Mouse (Mus musculus): ENCODE measurements around the gene Foxo4. TPM values are rescaled to one million over a fixed set of nuclear protein-coding genes. Genes with fewer than 3 reads are reported as not detected.

Foxo4 gene
- total and polyA plus RNA-seq, 3 experiments, result 13.8 to 18.5 TPM; not detected in 1

DNA sequence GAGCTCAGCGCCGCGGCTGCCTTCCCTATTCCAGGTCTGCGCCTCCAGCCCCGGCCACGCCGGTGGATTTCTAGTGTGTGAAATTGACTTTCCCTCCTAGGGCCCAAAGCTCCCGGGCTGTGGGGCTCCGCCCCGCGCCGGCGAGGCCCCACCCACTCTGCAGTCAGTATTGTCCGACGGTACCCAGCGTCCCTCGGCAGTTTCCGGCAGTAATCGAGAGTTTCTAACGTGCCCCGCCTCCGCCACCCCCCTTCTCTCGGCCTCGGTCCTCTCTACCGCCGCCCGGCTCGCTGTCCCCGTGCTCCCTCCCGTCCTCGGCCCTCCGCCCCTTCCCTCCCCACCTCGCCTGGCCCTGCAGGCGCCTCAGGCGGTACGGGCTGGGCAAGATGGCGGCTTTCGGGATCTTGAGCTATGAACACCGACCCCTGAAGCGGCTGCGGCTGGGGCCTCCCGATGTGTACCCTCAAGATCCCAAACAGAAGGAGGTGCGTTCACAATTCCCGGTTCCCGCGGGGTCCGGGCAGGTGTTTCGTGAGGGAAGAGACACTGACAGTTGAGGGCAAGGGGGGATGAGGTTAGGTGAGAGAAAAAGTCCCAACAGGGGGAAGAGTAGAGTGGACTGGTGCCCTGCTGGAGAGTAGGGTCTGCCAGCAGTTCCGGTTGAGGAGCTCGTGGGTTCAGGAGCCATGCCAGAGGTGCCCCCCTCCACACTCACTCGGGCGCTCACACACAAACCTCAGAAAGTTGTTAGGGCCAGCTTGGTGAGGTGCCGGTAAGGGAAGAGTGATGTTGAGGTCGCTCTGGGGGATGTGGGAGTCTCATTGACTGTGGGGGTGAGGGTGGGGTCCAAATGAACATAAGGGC is 19.8 kb downstream of the Foxo4 start, which contains the start of gene Med12 (continued):
- no peak for TF ChIP-seq ETS1 (IDR thresholded peaks at IDR 0.05; ENCODE audit: low read depth, low read length)
- TF ChIP-seq POLR2AphosphoS2 (IDR thresholded peaks at IDR 0.05; ENCODE audit: low read length), result peak; percentile 44; the same call in 1 of the 2 replicates
- no peak for TF ChIP-seq CHD1 (IDR thresholded peaks at IDR 0.05; ENCODE audit: low read depth, low read length)
- peak; percentile 92 for TF ChIP-seq MAZ (IDR thresholded peaks at IDR 0.05; ENCODE audit: low read depth, low read length)
- TF ChIP-seq MXI1 (IDR thresholded peaks at IDR 0.05; ENCODE audit: low read depth, low read length), result peak; percentile 40; the same call in 1 of the 2 replicates
- no peak for TF ChIP-seq USF2 (IDR thresholded peaks at IDR 0.05; ENCODE audit: borderline replicate concordance in 1 of 2, insufficient read depth in 1 of 2, low read depth in 1 of 2, low read length in 2 of 2)
- TF ChIP-seq UBTF (IDR thresholded peaks at IDR 0.05; ENCODE audit: borderline replicate concordance, insufficient read depth, low read depth, low read length), result no peak
- TF ChIP-seq POLR2A (IDR thresholded peaks at IDR 0.05; ENCODE audit: control insufficient read depth in 1 of 2, insufficient read depth in 1 of 2, low read depth in 1 of 2, low read length in 2 of 2, poor library complexity in 1 of 2), result peak in 1 of 2 experiments; percentile 78; a peak in 3 of 4 replicates
- TF ChIP-seq CHD2 (IDR thresholded peaks at IDR 0.05; ENCODE audit: low read length), result no peak
- TF ChIP-seq POLR2AphosphoS5 (IDR thresholded peaks at IDR 0.05; ENCODE audit: borderline replicate concordance, low read depth, low read length), result no peak
- TF ChIP-seq NELFE (IDR thresholded peaks at IDR 0.05; ENCODE audit: low read depth, low read length), result peak; percentile 59
- peak; percentile 61 for TF ChIP-seq TBP (IDR thresholded peaks at IDR 0.05; ENCODE audit: low read depth, low read length)
- TF ChIP-seq MAFK (IDR thresholded peaks at IDR 0.05; ENCODE audit: borderline replicate concordance, low read depth, low read length), result no peak
- TF ChIP-seq ELF1 (IDR thresholded peaks at IDR 0.05; ENCODE audit: low read depth, low read length), result no peak
- 0 out of 2 replicates have a peak, but pooled peaks have one; percentile 11 for TF ChIP-seq NRF1 (IDR thresholded peaks at IDR 0.05; ENCODE audit: insufficient read depth, low read depth, low read length, poor library complexity, severe bottlenecking)
- TF ChIP-seq MAX (IDR thresholded peaks at IDR 0.05; ENCODE audit: low read length), result no peak; the same call in 1 of the 2 replicates
- no peak for TF ChIP-seq USF1 (IDR thresholded peaks at IDR 0.05; ENCODE audit: low read depth, low read length)
- TF ChIP-seq BHLHE40 (IDR thresholded peaks at IDR 0.05; ENCODE audit: borderline replicate concordance, low read depth, low read length), result no peak
- TF ChIP-seq JUND (IDR thresholded peaks at IDR 0.05; ENCODE audit: low read depth, low read length), result no peak

DNA sequence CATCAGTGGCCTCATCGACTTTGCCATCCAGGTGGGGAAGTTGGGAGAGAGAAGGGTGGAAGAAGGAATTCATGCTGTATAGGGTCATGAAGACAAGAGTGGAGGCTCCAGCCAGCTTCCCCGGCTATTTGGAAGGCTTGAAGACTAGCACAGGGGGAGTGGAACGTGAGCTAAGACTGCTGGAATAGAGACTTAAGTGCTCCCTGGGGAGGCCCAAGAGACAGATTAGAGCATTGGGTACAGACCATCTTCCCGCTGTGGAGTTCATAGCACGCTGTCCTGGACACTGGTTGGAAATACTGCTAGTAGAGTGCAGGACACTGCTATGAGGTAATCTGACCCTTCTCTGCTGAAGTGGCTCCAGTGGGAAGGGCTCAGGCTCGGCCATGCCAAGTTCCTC is 28.5 kb downstream of the Foxo4 start:
- Histone ChIP-seq H3K4me3 (ENCODE audit: control insufficient read depth in 1 of 2, insufficient read depth in 1 of 2, low read depth in 2 of 2, low read length in 2 of 2) (no peak overlapping the region), H3K9ac (ENCODE audit: control insufficient read depth, low read depth, low read length, poor library complexity, severe bottlenecking) (no peak overlapping the region), H3K79me2 (ENCODE audit: control insufficient read depth, insufficient read depth, low read length, poor library complexity) (no peaks in the 10 kb centered on the region), H3K27ac (ENCODE audit: control insufficient read depth, low read depth, low read length) (no peak overlapping the region), H3K9me3 (replicated peaks; ENCODE audit: insufficient read depth, low read length) (no peaks in the 10 kb centered on the region), H3K36me3 (ENCODE audit: control insufficient read depth in 1 of 2, insufficient read depth in 2 of 2, low read length in 2 of 2) (peaks cover 4 to 9% of the 10 kb centered on the region in 2 experiments; a peak in 3 of 4 replicates), H3K4me1 (ENCODE audit: control insufficient read depth in 1 of 2, insufficient read depth in 2 of 2, low read length in 2 of 2) (peaks cover 6 to 7% of the 10 kb centered on the region in 2 experiments), H3K27me3 (ENCODE audit: control insufficient read depth in 1 of 2, insufficient read depth in 2 of 2, low read length in 2 of 2) (no peaks in the 10 kb centered on the region)
- TF ChIP-seq RAD21 (IDR thresholded peaks at IDR 0.05; ENCODE audit: low read depth, low read length), result no peak
- TF ChIP-seq TCF12 (IDR thresholded peaks at IDR 0.05; ENCODE audit: low read depth, low read length), result no peak
- TF ChIP-seq MYB (IDR thresholded peaks at IDR 0.05; ENCODE audit: low read depth, low read length), result no peak
- no peak for TF ChIP-seq CTCF (IDR thresholded peaks at IDR 0.05 in 2 of 3, conservative IDR thresholded peaks at IDR 0.05 in 1 of 3; ENCODE audit: control insufficient read depth in 1 of 3, insufficient read depth in 1 of 3, low read depth in 2 of 3, low read length in 3 of 3, poor library complexity in 1 of 3, severe bottlenecking in 1 of 3)
- TF ChIP-seq MXI1 (IDR thresholded peaks at IDR 0.05; ENCODE audit: low read depth, low read length), result no peak
- no peak for TF ChIP-seq JUND (IDR thresholded peaks at IDR 0.05; ENCODE audit: low read depth, low read length)
- no peak for TF ChIP-seq HCFC1 (IDR thresholded peaks at IDR 0.05; ENCODE audit: low read depth, low read length)
- TF ChIP-seq MEF2A (IDR thresholded peaks at IDR 0.05; ENCODE audit: extremely low read depth, insufficient replicate concordance, low read depth, low read length, poor library complexity, severe bottlenecking), result no peak
- DNase-seq (ENCODE audit: low read depth, low spot score), result no peak
